Mouse (Mus musculus) heart, postnatal 10 days (tissue): ENCODE results near the gene Akap9. TPM values are rescaled to one million over a fixed set of nuclear protein-coding genes. Genes with fewer than 3 reads are reported as not detected.
"Not testable (repeated sequence)": the region's sequence is repeated elsewhere in the genome, so short reads cannot be mapped to it uniquely, and the experiment has no call there.

Experiments
- DNase-seq, 2 experiments: peaks; one replicate each; pipeline ENCODE4 v3.0.0; 2021
- intact Hi-C: fragments of 180-260 bp; cut with DNase I; formaldehyde crosslinking; loops from one replicate; pipeline ENCODE4 v1.15.1; 2025
- total RNA-seq, 2 experiments: library from RNA; stranded (reverse); gene quantifications; 2 replicates each; pipeline ENCODE4 v1.2.3; 2021

Akap9 gene
- total RNA-seq, 2 experiments from 2014 or later: 47.2 to 48.5 TPM

DNA sequence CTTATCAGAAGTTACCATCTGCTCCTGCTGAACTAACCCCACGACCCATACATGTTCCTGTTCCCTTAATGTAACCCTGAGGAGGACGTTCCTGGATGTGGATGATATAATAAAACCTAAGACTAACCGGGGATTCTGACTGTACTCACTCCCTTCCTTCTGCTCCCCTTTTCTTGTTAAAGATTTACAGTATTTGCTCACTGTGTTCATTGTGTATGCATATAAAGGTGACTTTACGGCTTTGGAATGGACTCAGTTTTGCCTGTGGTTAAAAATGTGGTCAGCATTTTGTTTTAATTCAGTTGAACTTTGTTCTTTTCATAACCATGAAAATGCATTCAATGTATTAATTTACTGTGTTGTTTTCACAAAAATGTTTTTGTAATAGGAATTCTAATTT, 104.0 kb downstream of the Akap9 start:
- intact Hi-C loops: no loop called here
- no peak for DNase-seq

DNA sequence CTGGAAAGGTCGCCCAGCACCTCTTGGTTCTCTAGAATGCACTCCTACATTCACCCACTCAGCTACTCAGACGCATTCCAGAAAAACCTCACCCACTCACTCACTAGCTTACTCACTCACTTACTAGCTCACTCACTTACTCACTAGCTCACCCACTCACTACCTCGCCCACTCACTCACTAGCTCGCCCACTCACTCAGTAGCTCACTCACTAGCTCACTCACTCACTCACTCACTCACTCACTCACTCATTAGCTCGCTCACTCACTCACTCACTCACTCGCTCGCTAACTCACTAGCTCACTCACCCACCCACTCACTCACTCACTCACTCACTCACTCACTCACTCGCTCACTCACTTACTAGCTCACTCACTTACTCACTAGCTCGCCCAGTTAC, 108.8 kb downstream of the Akap9 start:
- intact Hi-C loops: no loop called here

DNA sequence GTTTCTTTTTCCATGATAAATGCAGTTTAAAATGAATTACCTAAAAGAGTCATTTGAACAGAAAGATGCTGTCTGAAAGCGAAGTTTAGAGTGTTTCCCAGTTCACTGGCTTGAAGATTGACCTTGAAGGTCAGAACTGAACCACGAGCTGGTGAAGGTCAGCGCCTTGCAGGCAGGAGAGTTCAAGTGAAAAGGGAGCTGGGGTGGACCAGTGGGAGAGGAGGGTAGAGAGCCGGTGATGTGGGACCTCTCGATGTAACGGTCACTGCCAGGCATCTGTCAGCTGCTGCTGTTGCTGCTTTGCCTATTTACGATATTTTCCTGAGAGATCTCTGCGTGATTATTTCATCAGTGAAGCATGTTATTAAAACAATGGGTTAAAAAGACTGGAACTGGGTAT, 111.5 kb downstream of the Akap9 start:
- DNase-seq: no peak
- intact Hi-C loops: no loop called here

More for the DNA sequence above, 108.8 kb downstream of the Akap9 start:
- DNase-seq: no peak

DNA sequence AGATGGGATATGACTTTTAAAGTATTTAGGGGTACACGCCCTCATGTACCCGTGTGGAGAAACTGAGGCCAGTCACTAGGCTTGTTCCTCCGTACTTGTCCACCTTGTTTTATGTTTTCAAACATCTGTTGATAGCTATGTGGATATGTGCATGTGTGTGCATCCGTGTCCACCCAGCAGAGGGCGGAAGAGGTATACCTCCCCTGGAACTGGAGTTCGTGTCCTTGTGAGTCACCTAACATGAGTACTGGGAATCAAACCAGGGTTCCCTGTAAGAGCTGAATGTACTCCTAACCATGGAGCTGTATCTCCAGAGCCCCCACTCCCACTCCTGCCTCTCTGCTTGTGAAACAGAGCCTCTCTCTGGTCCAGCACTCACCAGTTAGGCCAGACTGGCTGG, 112.5 kb downstream of the Akap9 start:
- intact Hi-C loops: no loop called here
- DNase-seq: no peak

DNA sequence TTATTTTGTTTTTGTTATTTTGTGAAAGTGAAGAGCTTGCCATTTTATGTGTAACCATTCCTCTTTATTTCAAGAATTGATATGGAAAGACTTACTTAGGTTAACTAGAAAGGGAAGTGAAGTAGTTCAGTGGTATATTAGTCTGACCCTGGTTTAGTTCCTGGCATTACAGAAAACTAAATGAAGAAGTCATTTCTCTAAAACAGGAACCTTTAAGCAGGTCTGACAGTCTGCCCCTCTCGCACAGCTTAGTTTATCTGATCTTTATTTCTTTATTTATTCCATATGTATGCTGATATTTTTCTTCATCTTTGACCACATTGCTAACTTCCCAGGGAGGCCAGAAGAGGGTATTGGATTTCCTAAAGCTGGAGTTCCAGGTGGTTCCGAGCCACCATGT, 113.1 kb downstream of the Akap9 start:
- intact Hi-C loops: no loop called here
- no peak for DNase-seq

DNA sequence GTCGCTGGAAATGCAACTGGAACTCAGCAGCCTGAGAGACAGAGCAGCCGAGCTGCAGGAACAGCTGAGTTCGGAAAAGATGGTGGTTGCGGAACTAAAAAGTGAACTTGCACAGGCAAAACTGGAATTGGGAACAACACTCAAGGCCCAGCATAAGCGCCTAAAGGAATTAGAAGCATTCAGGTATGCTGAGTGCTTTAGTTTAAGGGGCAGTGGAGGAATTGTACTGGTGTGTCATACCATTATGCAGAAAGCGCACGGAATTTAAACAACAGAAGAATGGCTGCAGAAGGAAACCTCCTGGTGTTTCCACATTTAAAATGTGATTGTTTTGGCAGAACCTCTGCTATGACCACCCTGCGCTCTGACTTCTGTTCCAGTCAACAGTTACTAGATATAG, 132.5 kb downstream of the Akap9 start:
- DNase-seq: no peak
- intact Hi-C loops: no loop called here

DNA sequence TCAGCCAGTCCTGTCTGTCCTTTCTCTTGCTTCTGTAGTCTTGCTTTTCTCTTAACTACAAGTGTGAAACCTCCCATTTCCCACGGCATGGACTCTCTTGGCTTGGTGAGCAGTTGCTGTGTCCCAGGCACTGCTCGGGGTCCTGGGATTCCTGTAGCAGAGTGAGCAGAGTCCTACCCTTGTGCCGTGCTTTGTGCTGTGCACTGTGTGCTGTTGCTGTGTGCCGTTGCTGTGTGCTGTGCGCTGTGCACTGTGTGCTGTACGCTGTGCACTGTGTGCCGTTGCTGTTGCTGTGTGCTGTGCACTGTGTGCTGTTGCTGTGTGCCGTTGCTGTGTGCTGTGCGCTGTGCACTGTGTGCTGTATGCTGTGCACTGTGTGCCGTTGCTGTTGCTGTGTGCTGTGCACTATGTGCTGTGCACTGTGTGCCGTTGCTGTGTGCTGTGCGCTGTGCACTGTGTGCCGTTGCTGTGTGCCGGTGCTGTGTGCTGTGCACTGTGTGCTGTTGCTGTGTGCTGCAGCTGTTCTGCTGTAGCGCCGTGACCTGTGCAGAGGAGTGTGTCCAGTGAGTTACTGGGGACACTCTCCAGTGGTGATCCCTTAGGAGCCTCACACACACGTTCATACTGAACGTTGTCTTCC, 138.7 kb downstream of the Akap9 start:
- no peak for DNase-seq
- intact Hi-C loops: no loop called here

DNA sequence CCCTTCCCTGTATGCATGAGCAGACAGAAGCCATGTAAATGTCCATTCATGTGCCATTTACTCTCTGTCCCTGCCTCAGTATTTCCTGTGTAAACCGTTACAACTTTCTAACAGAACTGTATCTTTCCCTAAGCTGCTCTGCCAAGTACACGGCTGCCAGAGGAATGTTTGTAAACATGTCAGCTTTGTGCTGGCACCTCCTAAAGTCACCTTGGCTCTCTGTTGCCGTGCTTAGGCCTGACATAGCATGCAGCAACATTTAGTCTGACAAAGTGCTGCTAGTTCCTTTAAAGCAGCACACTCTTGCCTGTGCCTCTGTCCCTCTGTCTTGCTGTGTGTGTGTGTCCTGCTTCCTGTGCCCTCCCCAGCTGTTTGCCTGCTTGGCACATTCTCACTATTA, 139.3 kb downstream of the Akap9 start:
- intact Hi-C loops: no loop called here
- DNase-seq: peak; percentile 59 to 70

DNA sequence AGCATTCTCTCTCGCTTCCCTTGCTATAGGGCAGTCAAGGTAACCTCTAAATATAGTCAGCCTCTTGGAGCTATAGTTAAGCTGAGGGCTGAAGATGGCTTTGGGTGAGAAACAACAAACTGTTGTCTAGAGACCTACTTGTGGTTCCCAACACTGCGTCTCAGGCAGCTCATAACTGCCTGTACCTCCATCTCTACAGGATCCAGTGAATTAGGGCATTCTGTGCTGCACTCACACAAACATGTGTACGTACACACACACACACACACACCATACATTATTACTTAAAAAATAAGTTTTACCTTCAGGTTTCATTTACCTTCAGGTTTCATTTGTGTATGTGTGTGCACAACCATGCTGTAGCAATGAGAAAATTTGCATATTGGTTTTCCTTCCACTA, 151.2 kb downstream of the Akap9 start:
- DNase-seq: no peak
- intact Hi-C loops: no loop called here

DNA sequence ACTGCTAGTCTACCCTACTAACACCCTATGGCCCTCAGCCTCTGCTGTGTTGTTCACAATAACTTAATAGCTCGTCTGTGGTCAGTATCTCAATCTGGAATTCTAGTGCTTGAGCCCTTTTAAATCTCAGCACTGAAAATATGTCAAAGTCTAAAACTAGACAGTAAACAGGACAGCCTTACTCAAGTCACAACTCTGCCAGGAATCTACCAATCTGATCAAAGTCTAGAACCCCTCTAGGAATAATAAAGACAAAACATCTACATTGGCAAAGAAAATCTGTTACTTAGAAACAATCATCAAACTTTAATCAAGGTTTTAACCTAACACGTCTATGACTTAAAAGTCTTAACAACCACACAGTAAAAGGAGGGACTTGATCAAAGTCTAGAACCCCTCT, 153.0 kb downstream of the Akap9 start:
- intact Hi-C loops: no loop called here

DNA sequence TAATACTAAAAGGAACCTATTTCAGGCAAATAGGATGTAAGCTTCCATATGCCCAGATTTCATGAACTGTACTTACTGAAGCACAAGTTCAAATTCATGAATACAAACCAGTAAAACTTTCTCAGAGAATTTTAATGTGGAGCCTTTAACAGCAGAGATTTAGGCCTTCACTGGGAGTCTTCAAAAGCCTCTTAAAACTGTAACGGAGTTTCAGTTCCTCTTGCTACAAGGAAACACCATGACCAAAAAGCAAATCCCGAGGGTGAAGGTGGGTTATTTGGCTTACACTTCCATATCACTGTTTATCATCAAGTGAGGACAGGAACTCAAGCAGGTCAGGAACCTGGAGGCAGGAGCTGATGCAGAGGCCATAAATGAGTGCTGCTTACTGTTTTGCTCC, 153.7 kb downstream of the Akap9 start:
- intact Hi-C loops: no loop called here

More for the DNA sequence above, 153.0 kb downstream of the Akap9 start:
- no peak for DNase-seq

DNA sequence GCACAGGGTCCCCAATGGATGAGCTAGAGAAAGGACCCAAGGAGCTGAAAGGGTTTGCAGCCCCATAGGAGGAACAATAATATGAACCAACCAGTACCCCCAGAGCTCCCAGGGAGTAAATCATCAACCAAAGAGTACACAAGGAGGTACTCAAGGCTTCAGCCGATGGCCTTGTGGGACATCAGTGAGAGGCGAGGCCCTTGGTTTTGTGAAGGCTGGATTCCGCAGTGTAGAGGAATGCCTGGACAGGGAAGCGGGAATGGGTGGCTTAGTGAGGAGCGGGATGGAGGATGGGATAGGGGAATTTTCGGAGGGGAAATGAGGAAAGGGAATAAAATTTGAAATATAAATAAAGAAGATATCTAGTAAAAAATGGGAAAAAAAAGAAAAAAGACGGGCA, 157.1 kb downstream of the Akap9 start:
- intact Hi-C loops: no loop called here
- DNase-seq: no peak

More for the DNA sequence above, 153.7 kb downstream of the Akap9 start:
- DNase-seq: no peak

DNA sequence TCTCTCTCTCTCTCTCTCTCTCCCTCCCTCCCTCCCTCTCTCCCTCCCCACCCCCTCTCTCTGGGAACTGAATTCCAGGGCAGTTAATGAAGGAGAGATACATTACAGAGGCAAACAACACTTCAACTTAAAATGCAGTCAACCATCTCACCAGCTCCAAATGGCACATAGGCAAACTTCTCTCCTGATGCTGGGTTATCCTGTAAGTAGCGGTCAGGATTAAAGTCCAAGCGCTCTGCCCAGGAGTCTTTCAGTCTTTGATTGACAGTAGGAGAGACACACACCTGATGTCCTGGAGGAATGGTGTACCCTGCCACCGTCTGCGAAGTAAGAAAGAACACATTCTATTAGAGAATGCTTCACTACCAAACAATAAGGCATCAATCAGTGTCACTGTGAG, 158.5 kb downstream of the Akap9 start:
- intact Hi-C loops: no loop called here
- no peak for DNase-seq

DNA sequence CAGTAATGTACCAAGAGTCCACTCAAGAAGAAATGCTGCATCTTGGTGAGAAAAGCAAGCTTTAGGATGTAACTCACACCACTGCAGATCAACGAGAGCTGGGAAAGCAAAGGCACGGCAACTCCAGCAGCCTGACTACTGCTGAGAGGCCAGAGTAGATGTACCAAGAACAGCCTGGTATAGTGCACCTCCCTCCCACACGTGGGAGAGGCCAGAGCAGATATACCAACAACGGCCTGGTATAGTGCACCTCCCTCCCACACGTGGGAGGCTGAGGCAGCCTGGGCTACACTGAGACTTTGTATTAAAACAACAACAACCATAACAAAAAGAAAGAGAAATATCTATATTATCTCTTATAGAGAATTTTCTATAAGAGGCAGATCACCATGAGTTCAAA, 160.3 kb downstream of the Akap9 start:
- DNase-seq: no peak
- intact Hi-C loops: no loop called here

DNA sequence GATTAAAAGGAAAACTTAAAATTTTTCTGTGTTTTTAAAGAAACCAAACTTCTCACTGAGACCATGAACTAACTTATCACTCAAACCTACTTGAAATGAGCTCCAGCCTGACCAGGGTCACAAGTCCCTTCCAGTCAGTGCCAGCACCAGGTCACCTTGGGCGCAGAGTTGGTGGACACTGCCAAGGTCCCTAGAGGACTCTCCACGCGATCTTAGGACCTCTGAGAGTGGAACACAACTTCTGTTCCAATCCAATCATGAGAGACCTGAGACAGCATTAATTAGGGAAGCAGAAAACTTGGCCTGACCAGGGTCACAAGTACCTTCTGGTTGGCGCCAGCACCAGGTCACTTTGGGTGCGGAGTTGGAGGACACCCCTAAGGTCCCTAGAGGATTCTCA, 166.6 kb downstream of the Akap9 start:
- intact Hi-C loops: no loop called here
- peak in 1 of 2 experiments; percentile 3 for DNase-seq

DNA sequence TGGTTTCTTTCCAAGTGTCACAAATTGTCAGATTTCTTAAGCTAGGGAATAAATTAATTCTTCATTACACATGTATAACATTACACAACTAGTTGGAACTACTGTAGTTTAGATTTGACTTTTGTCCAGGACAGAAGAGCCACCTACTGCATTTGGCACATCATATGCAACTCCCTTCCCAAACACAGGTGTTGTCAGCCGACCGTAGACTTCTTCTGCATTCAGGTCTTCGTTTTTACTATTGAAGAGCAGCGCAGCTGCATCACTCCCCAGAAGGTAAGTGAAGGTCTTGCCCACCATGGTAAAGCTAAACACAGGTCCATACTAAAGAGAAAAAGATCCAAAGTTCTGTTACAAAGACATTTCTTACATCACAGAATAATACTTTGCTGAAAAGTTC, 173.2 kb downstream of the Akap9 start:
- no peak for DNase-seq
- intact Hi-C loops: loop anchor here (10.0 kb wide), 2 partner anchors 206 to 814 kb away; partner anchors contain the start of gene Mterf1a

DNA sequence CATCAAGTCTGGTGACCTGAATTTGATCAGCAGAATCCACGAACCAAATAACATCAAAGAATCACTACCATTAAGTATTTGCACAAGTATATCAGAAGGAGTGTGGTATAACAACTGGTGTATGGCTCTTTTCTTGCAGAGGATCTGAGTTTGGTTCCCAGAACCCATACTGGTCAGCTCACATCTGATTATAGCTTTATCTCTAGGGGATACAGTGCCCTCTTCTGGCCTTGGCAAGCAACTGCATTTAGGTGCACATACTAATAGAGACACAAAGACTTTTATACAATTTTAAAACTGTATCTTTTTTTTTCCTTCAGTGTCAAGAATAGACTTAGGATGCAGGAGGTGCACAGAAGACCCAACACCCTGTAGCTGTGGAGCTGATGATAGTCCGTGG, 173.9 kb downstream of the Akap9 start:
- DNase-seq: no peak
- intact Hi-C loops: loop anchor here (10.0 kb wide), 2 partner anchors 207 to 813 kb away; partner anchors contain the start of gene Mterf1a

DNA sequence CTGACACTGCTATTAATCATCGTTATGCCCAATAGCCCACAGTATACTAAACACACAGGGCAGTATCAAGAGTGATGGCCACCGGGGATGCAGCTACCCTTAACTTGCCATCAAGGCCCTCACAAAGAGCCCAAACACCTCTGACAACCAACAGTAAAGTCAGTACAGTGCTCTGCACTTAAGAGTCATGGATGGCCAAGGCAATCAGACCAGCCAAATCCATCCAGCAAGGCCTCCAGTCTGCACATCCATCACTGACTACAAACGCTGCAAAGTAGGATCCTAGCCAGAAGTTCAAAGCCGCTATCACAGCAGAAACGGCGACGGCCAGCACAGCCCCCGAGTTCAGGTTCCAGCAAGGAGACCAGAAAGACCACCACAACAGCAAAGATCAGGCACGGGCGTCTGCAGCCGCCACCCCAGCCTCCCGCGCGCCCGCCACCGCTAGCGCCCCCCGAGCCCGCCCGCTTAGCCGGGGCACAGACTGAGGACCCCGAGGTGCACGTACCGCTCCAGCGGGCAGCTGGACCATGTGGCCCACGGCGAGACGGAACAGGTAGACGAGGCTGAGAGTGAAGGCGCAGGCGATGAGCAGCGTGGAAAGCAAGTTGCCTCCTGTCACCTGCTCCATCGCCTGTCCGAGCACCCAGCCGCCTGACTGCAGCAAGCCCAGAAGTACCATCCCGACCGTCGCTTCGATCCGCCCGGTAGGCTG, 175.9 kb downstream of the Akap9 start:
- intact Hi-C loops: loop anchor here (2.0 to 10.0 kb wide), 3 partner anchors 87 to 811 kb away; partner anchors contain the start of gene Mterf1a
- DNase-seq: no peak

DNA sequence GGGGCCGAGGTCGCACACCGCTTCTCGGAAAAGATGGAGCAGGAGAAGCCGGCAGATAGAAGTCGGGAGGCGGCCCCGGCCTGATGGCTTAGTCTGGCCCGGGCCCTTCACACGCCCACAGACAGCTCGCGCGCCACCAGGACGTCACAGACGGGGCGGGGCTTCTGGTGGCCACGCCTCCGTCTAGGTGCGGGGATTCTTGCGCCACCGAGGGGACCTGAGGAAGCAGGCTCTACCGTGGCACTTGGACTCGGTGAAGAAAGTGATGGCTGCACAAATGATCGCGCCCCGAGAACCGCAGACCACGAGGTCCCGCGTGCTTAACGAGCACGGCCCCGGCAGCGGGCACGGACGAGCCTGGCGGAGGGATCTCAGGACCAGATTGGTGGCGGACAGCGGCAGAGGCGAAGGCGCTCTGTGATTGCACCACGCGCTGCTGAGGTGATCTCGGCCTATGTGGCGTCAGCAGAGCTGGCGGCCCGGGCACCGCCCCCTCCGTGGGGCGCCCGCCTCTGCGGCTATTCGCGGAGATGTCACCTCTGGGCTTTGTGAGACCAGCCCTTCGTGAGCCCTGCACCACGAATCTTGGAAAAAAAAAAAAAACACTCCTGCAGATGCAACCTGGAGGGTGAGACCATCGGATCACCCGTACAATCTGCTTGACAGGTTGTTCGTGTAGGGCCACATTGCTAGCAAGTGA, 176.6 kb downstream of the Akap9 start, which contains the start of gene Cyp51:
TSS of gene Cyp51 (minus strand) at position 406 of the 700 bp plus-strand sequence.
- DNase-seq: peak; percentile 89 to 91
- intact Hi-C loops: loop anchor here (2.0 to 10.0 kb wide), 4 partner anchors 86 to 810 kb away; partner anchors contain the start of gene Mterf1a

DNA sequence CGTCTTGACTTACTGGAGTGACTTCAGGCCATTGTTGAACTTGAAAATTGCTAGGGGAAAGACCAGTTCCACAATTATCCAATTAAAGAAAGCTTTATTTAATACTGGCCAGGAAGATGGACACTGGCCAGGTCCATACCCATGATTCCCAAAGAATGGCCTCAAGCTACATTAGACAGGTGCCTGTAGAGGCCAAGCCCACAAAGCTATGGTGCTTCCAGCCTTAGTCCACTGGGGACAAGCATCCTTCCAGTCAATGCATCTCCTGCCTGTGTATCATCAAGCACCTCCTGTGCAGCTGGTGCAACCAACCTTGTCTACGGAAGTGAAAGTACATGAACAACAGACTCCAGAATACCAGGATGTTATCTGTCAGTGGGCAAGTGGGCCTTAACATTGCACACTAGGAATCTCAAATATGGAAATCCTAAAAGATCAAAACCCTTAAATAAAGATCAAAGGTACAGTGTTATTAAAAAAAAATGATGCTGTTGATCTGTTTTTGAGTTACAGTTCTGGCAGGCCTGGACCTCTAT, 177.9 kb downstream of the Akap9 start:
- no peak for DNase-seq
- intact Hi-C loops: loop anchor here (2.0 to 10.0 kb wide), 4 partner anchors 85 to 809 kb away; partner anchors contain the start of gene Mterf1a

DNA sequence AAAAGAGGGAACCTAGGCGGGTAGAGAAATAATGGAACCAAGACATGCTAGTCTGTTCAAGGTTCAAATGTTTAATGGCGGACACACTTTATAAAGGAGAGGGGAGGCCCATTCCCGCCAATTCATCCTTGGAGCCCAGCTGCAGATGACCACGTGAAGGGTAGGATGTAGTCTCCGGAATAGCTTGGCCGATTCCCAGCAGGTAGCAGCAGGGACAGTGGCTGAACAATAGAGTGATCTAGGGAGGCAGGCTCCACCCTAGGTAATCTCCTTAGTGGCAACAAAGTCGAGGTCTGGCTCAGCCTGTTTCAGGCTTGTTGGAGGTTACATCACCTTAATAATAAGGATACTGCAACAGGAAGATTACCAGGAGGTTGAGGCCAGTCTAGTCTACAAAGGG, 179.2 kb downstream of the Akap9 start:
- intact Hi-C loops: loop anchor here (5.0 to 10.0 kb wide), 3 partner anchors 212 to 808 kb away; partner anchors contain the start of gene Mterf1a
- DNase-seq: not testable (repeated sequence)
